Mouse (Mus musculus): ENCODE measurements around the gene Sh3bp5l. TPM values are rescaled to one million over a fixed set of nuclear protein-coding genes. Genes with fewer than 3 reads are reported as not detected.

Gene Sh3bp5l
- polyA plus RNA-seq (2012; ENCODE audit: low replicate concordance) = 21.9 and 39.3 TPM in 2 replicates

GRCm38 (mm10) chr11:58330276-58331148, at the start of gene Sh3bp5l, which contains the start of gene Zfp672:
Gene Sh3bp5l, plus strand, starts transcription at chr11:58330724.
Gene Zfp672, minus strand, starts transcription at chr11:58330339.

GRCm38 (mm10) chr11:58306860-58307308, 23.6 kb upstream of the Sh3bp5l start, which contains the start of gene Zfp692:
Gene Zfp692, plus strand, starts transcription at chr11:58307069.

GRCm38 (mm10) chr11:58378763-58379278, 48.3 kb downstream of the Sh3bp5l start, which contains the start of gene Lypd8:
Gene Lypd8, plus strand, starts transcription at chr11:58379043.

Other genes starting within 250 kb of the Sh3bp5l start
- gene Gm12248, start 237.6 kb upstream of the Sh3bp5l start, polyA plus RNA-seq (2012; ENCODE audit: low replicate concordance) = not detected in 2 replicates
- gene Cnot8, start 226.6 kb upstream of the Sh3bp5l start, polyA plus RNA-seq (2012; ENCODE audit: low replicate concordance) = 1.4 and 1.8 TPM in 2 replicates
- gene Gemin5, start 162.2 kb upstream of the Sh3bp5l start, polyA plus RNA-seq (2012; ENCODE audit: low replicate concordance) = 5.4 and 15.5 TPM in 2 replicates
- gene Mrpl22, start 159.1 kb upstream of the Sh3bp5l start, polyA plus RNA-seq (2012; ENCODE audit: low replicate concordance) = 9.7 and 17.5 TPM in 2 replicates
- 3.9 and 13.2 TPM in 2 replicates for gene Igtp, start 131.2 kb upstream of the Sh3bp5l start, polyA plus RNA-seq (2012; ENCODE audit: low replicate concordance)
- gene Irgm2, start 131.1 kb upstream of the Sh3bp5l start, polyA plus RNA-seq (2012; ENCODE audit: low replicate concordance) = 0.48 and 4.8 TPM in 2 replicates
- 0.10 TPM in 1 of 2 replicates, not detected in the other for gene 4930438A08Rik, start 55.9 kb upstream of the Sh3bp5l start, polyA plus RNA-seq (2012; ENCODE audit: low replicate concordance)
- 25.2 and 34.0 TPM in 2 replicates for gene Zfp692, start 23.7 kb upstream of the Sh3bp5l start, polyA plus RNA-seq (2012; ENCODE audit: low replicate concordance)
- 10.0 and 24.2 TPM in 2 replicates for gene Zfp672, start 385 bp upstream of the Sh3bp5l start, polyA plus RNA-seq (2012; ENCODE audit: low replicate concordance)
- not detected in 2 replicates for gene Lypd8, start 48.3 kb downstream of the Sh3bp5l start, polyA plus RNA-seq (2012; ENCODE audit: low replicate concordance)
- not detected in 2 replicates for gene 1810065E05Rik, start 90.4 kb downstream of the Sh3bp5l start, polyA plus RNA-seq (2012; ENCODE audit: low replicate concordance)
- gene Gm12253, start 101.8 kb downstream of the Sh3bp5l start, polyA plus RNA-seq (2012; ENCODE audit: low replicate concordance) = not detected in 2 replicates
- not detected in 2 replicates for gene Lypd9, start 122.2 kb downstream of the Sh3bp5l start, polyA plus RNA-seq (2012; ENCODE audit: low replicate concordance)
- not detected in 2 replicates for gene Olfr30, start 131.5 kb downstream of the Sh3bp5l start, polyA plus RNA-seq (2012; ENCODE audit: low replicate concordance)
- not detected in 2 replicates for gene Olfr332, start 161.8 kb downstream of the Sh3bp5l start, polyA plus RNA-seq (2012; ENCODE audit: low replicate concordance)
- gene Olfr331, start 171.8 kb downstream of the Sh3bp5l start, polyA plus RNA-seq (2012; ENCODE audit: low replicate concordance) = not detected in 2 replicates
- gene Olfr330, start 204.1 kb downstream of the Sh3bp5l start, polyA plus RNA-seq (2012; ENCODE audit: low replicate concordance) = not detected in 2 replicates
- not detected in 2 replicates for gene Olfr329-ps, start 215.7 kb downstream of the Sh3bp5l start, polyA plus RNA-seq (2012; ENCODE audit: low replicate concordance)
- not detected in 2 replicates for gene Olfr328, start 224.9 kb downstream of the Sh3bp5l start, polyA plus RNA-seq (2012; ENCODE audit: low replicate concordance)
- gene Olfr224, start 239.8 kb downstream of the Sh3bp5l start, polyA plus RNA-seq (2012; ENCODE audit: low replicate concordance) = not detected in 2 replicates
- not detected in 2 replicates for gene Olfr325, start 247.0 kb downstream of the Sh3bp5l start, polyA plus RNA-seq (2012; ENCODE audit: low replicate concordance)